Mouse (Mus musculus): ENCODE data around the gene Zfp953. TPM values are rescaled to one million over a fixed set of nuclear protein-coding genes. Genes with fewer than 3 reads are reported as not detected.
"Not testable (repeated sequence)": the region's sequence is repeated elsewhere in the genome, so short reads cannot be mapped to it uniquely, and the experiment has no call there.

Gene Zfp953
- 1.4 and 1.5 TPM in 2 replicates for polyA plus RNA-seq (2015; fragmentation: Nextera tagmentation; extraction: Ambion mirVana)

GRCm38 (mm10) chr13:67360131-67360744 lies at the start of gene Zfp953, which contains the start of gene Gm28044:
Zfp953 (minus strand) TSS chr13:67360605.
Gm28044 (minus strand) TSS chr13:67360536.
- H3K9ac ChIP-seq (ENCODE audit: low read length): peak within 1 kb of the TSS; percentile 81
- peak; percentile 94 for ATAC-seq (ENCODE audit: insufficient read depth, low FRiP score)
- under 1% methylated on average over 15 of the region's 15 CpGs for WGBS
- peak within 1 kb of the TSS; percentile 67 for H3K4me2 ChIP-seq (ENCODE audit: low read depth, low read length)
- no peaks in the 10 kb centered on the region for H3K9me3 ChIP-seq (replicated peaks; ENCODE audit: control insufficient read depth, low read length)
- H3K4me1 ChIP-seq (ENCODE audit: control insufficient read depth, insufficient read depth, low read length): no peaks in the 10 kb centered on the region
- peak within 1 kb of the TSS; percentile 71 for H3K27ac ChIP-seq (ENCODE audit: low read length)
- H3K27me3 ChIP-seq (ENCODE audit: control insufficient read depth, insufficient read depth, low read length): no peaks in the 10 kb centered on the region
- H3K4me3 ChIP-seq (replicated peaks; ENCODE audit: low read length): peak within 1 kb of the TSS; percentile 80
- H3K36me3 ChIP-seq (ENCODE audit: control insufficient read depth, insufficient read depth, low read length): no peaks in the 10 kb centered on the region

GRCm38 (mm10) chr13:67399183-67399903 lies 38.9 kb upstream of the Zfp953 start, which contains the start of gene Zfp429:
Zfp429 (minus strand) TSS chr13:67399819.
- not testable (repeated sequence) for H3K9me3 ChIP-seq (replicated peaks; ENCODE audit: control insufficient read depth, low read length); H3K4me1 ChIP-seq (ENCODE audit: control insufficient read depth, insufficient read depth, low read length); H3K27me3 ChIP-seq (ENCODE audit: control insufficient read depth, insufficient read depth, low read length); H3K36me3 ChIP-seq (ENCODE audit: control insufficient read depth, insufficient read depth, low read length)
- H3K4me2 ChIP-seq (ENCODE audit: low read depth, low read length): peak within 1 kb of the TSS; percentile 58
- H3K27ac ChIP-seq (ENCODE audit: low read length): peak within 1 kb of the TSS; percentile 14; the same call in 1 of the 2 replicates
- H3K9ac ChIP-seq (ENCODE audit: low read length): peak within 1 kb of the TSS; percentile 70
- ATAC-seq (ENCODE audit: insufficient read depth, low FRiP score): peak; percentile 94
- WGBS: 3% methylated on average over 14 of the region's 16 CpGs
- H3K4me3 ChIP-seq (replicated peaks; ENCODE audit: low read length): peak within 1 kb of the TSS; percentile 57

GRCm38 (mm10) chr13:67376255-67376654 lies 15.8 kb upstream of the Zfp953 start:
- not testable (repeated sequence) for ATAC-seq (ENCODE audit: insufficient read depth, low FRiP score); H3K27me3 ChIP-seq (ENCODE audit: control insufficient read depth, insufficient read depth, low read length); H3K9ac ChIP-seq (ENCODE audit: low read length); H3K4me3 ChIP-seq (replicated peaks; ENCODE audit: low read length); H3K4me2 ChIP-seq (ENCODE audit: low read depth, low read length); H3K9me3 ChIP-seq (replicated peaks; ENCODE audit: control insufficient read depth, low read length); H3K36me3 ChIP-seq (ENCODE audit: control insufficient read depth, insufficient read depth, low read length); H3K27ac ChIP-seq (ENCODE audit: low read length); H3K4me1 ChIP-seq (ENCODE audit: control insufficient read depth, insufficient read depth, low read length)
- 70% methylated on average over 3 of the region's 3 CpGs for WGBS

- Histone ChIP-seq H3K9ac (ENCODE audit: low read length) (peak within 1 kb of the TSS; percentile 67), H3K4me2 (ENCODE audit: low read depth, low read length) (peak within 1 kb of the TSS; percentile 55), H3K4me3 (replicated peaks; ENCODE audit: low read length) (peak within 1 kb of the TSS; percentile 66)
- not testable (repeated sequence) for H3K4me1 ChIP-seq (ENCODE audit: control insufficient read depth, insufficient read depth, low read length); H3K9me3 ChIP-seq (replicated peaks; ENCODE audit: control insufficient read depth, low read length); H3K27me3 ChIP-seq (ENCODE audit: control insufficient read depth, insufficient read depth, low read length); H3K36me3 ChIP-seq (ENCODE audit: control insufficient read depth, insufficient read depth, low read length); H3K27ac ChIP-seq (ENCODE audit: low read length)
- ATAC-seq (ENCODE audit: insufficient read depth, low FRiP score): peak; percentile 96
- WGBS: 14% methylated on average over 13 of the region's 15 CpGs
Observed at GRCm38 (mm10) chr13:67375050-67375911, 14.9 kb upstream of the Zfp953 start, which contains the start of the genes Gm28041 and Zfp456. Gm28041 (minus strand) TSS chr13:67375733. Zfp456 (minus strand) TSS chr13:67375810.

- Histone ChIP-seq H3K4me1 (ENCODE audit: control insufficient read depth, insufficient read depth, low read length) (no peaks in the 10 kb centered on the region), H3K4me3 (replicated peaks; ENCODE audit: low read length) (no peak overlapping the region), H3K4me2 (ENCODE audit: low read depth, low read length) (no peak overlapping the region), H3K36me3 (ENCODE audit: control insufficient read depth, insufficient read depth, low read length) (no peaks in the 10 kb centered on the region), H3K9ac (ENCODE audit: low read length) (no peak overlapping the region), H3K9me3 (replicated peaks; ENCODE audit: control insufficient read depth, low read length) (no peaks in the 10 kb centered on the region), H3K27me3 (ENCODE audit: control insufficient read depth, insufficient read depth, low read length) (no peaks in the 10 kb centered on the region), H3K27ac (ENCODE audit: low read length) (no peak overlapping the region)
- ATAC-seq (ENCODE audit: insufficient read depth, low FRiP score): no peak
Observed at GRCm38 (mm10) chr13:67351854-67352253, 8.6 kb downstream of the Zfp953 start.

GRCm38 (mm10) chr13:67343422-67343821 lies 17.0 kb downstream of the Zfp953 start:
- Histone ChIP-seq H3K36me3 (ENCODE audit: control insufficient read depth, insufficient read depth, low read length) (no peaks in the 10 kb centered on the region), H3K4me3 (replicated peaks; ENCODE audit: low read length) (no peak overlapping the region), H3K4me2 (ENCODE audit: low read depth, low read length) (no peak overlapping the region), H3K27me3 (ENCODE audit: control insufficient read depth, insufficient read depth, low read length) (no peaks in the 10 kb centered on the region), H3K9me3 (replicated peaks; ENCODE audit: control insufficient read depth, low read length) (no peaks in the 10 kb centered on the region), H3K4me1 (ENCODE audit: control insufficient read depth, insufficient read depth, low read length) (no peaks in the 10 kb centered on the region), H3K27ac (ENCODE audit: low read length) (no peak overlapping the region), H3K9ac (ENCODE audit: low read length) (no peak overlapping the region)
- no peak for ATAC-seq (ENCODE audit: insufficient read depth, low FRiP score)
- WGBS: 89% methylated on average over 2 of the region's 2 CpGs

GRCm38 (mm10) chr13:67332877-67333276 lies 27.5 kb downstream of the Zfp953 start:
- Histone ChIP-seq H3K4me3 (replicated peaks; ENCODE audit: low read length) (peak overlapping the region; percentile 53), H3K9me3 (replicated peaks; ENCODE audit: control insufficient read depth, low read length) (0 out of 2 replicates have a peak, but pooled peaks cover 3% of the 10 kb centered on the region), H3K36me3 (ENCODE audit: control insufficient read depth, insufficient read depth, low read length) (no peaks in the 10 kb centered on the region), H3K9ac (ENCODE audit: low read length) (peak overlapping the region; percentile 75), H3K4me2 (ENCODE audit: low read depth, low read length) (peak overlapping the region; percentile 53), H3K27ac (ENCODE audit: low read length) (no peak overlapping the region), H3K4me1 (ENCODE audit: control insufficient read depth, insufficient read depth, low read length) (0 out of 2 replicates have a peak, but pooled peaks cover 3% of the 10 kb centered on the region), H3K27me3 (ENCODE audit: control insufficient read depth, insufficient read depth, low read length) (no peaks in the 10 kb centered on the region)
- 57% methylated on average over 1 of the region's 1 CpGs for WGBS
- ATAC-seq (ENCODE audit: insufficient read depth, low FRiP score): peak; percentile 2; the same call in 1 of the 2 replicates

- Histone ChIP-seq H3K9ac (ENCODE audit: low read length) (peak within 1 kb of the TSS; percentile 75), H3K4me1 (ENCODE audit: control insufficient read depth, insufficient read depth, low read length) (0 out of 2 replicates have a peak, but pooled peaks cover 3% of the 10 kb centered on the region), H3K4me3 (replicated peaks; ENCODE audit: low read length) (peak within 1 kb of the TSS; percentile 53), H3K4me2 (ENCODE audit: low read depth, low read length) (peak within 1 kb of the TSS; percentile 53), H3K36me3 (ENCODE audit: control insufficient read depth, insufficient read depth, low read length) (no peaks in the 10 kb centered on the region), H3K27me3 (ENCODE audit: control insufficient read depth, insufficient read depth, low read length) (no peaks in the 10 kb centered on the region), H3K27ac (ENCODE audit: low read length) (peak within 1 kb of the TSS; percentile 38), H3K9me3 (replicated peaks; ENCODE audit: control insufficient read depth, low read length) (0 out of 2 replicates have a peak, but pooled peaks cover 3% of the 10 kb centered on the region)
- 8% methylated on average over 17 of the region's 17 CpGs for WGBS
- peak; percentile 95 for ATAC-seq (ENCODE audit: insufficient read depth, low FRiP score)
Observed at GRCm38 (mm10) chr13:67332019-67332724, 28.2 kb downstream of the Zfp953 start, which contains the start of gene Zfp595. Zfp595 (minus strand) TSS chr13:67332570.
